Mouse (Mus musculus) hindbrain, postnatal 0 days (tissue): ENCODE data around the gene Ippk. TPM values are rescaled to one million over a fixed set of nuclear protein-coding genes. Genes with fewer than 3 reads are reported as not detected.

Experiments used
- ATAC-seq: fragments of 200-750 bp; cut with Nextera tagmentation; 2 replicates; pipeline ENCODE4 v1.8.0; 2017; ENCODE audit warnings: mild to moderate bottlenecking, moderate TSS enrichment, moderate library complexity
- DNase-seq: peaks from one replicate; pipeline ENCODE4 v3.0.0-alpha.2; 2015; ENCODE audit warnings: low spot score
- H3K27ac ChIP-seq: fragments of 300-500 bp; sonication (generic); 2 replicates; pipeline ENCODE4 v1.5.1; 2014; ENCODE audit warnings: mild to moderate bottlenecking
- H3K27me3 ChIP-seq: fragments of 300-500 bp; sonication (generic); 2 replicates; pipeline ENCODE4 v1.6.1; 2014; ENCODE audit warnings: low read length, mixed read lengths; ENCODE audit not compliant: insufficient read depth
- H3K36me3 ChIP-seq: fragments of 300-500 bp; sonication (generic); 2 replicates; pipeline ENCODE4 v1.6.1; 2014; ENCODE audit warnings: low read length, mixed read lengths; ENCODE audit not compliant: insufficient read depth
- H3K4me1 ChIP-seq: fragments of 300-500 bp; sonication (generic); 2 replicates; pipeline ENCODE4 v1.6.1; 2014; ENCODE audit warnings: antibody characterized with exemption, low read length, mixed read lengths; ENCODE audit not compliant: insufficient read depth
- H3K4me2 ChIP-seq: fragments of 300-500 bp; sonication (generic); 2 replicates; pipeline ENCODE4 v1.6.1; 2014; ENCODE audit warnings: low read depth, mild to moderate bottlenecking, low read length, moderate library complexity, mixed read lengths
- H3K4me3 ChIP-seq: fragments of 300-500 bp; sonication (generic); 2 replicates; pipeline ENCODE4 v1.5.1; 2014; ENCODE audit warnings: low read length
- H3K9ac ChIP-seq: fragments of 300-500 bp; sonication (generic); replicated peaks from 2 replicates; pipeline ENCODE4 v1.6.1; 2014; ENCODE audit warnings: mild to moderate bottlenecking, low read length, moderate library complexity, mixed read lengths
- H3K9me3 ChIP-seq: fragments of 300-500 bp; sonication (generic); 2 replicates; pipeline ENCODE4 v1.6.1; 2016; ENCODE audit warnings: low read length, mixed read lengths
- CTCF ChIP-seq: IDR thresholded peaks from 2 replicates; pipeline ENCODE4 v1.5.1; 2016; ENCODE audit warnings: antibody characterized with exemption, control low read depth, low read depth
- WGBS: fragments of 180-500 bp; shearing (Covaris S2); extraction: QIAGEN DNeasy Blood & Tissue Kit; methylation state at CpG from one replicate; pipeline ENCODE4 v1.1.7; 2014; 5-methylcytosine and 5-hydroxymethylcytosine counted together
- polyA plus RNA-seq: library from polyadenylated mRNA; unstranded; fragments of >200 nt; fragmentation: Nextera tagmentation; extraction: Ambion mirVana; gene quantifications from 2 replicates; pipeline ENCODE4 v1.2.1, GENCODE M21; 2015
- total RNA-seq: library from RNA; depleted of rRNA; stranded (reverse); fragments of >200 nt; gene quantifications from 2 replicates; pipeline ENCODE4 v1.2.3, GENCODE M21; 2014; rRNA removed

Ippk gene
- total and polyA plus RNA-seq, 2 experiments from 2014 or later = 10.2 to 11.9 TPM

DNA sequence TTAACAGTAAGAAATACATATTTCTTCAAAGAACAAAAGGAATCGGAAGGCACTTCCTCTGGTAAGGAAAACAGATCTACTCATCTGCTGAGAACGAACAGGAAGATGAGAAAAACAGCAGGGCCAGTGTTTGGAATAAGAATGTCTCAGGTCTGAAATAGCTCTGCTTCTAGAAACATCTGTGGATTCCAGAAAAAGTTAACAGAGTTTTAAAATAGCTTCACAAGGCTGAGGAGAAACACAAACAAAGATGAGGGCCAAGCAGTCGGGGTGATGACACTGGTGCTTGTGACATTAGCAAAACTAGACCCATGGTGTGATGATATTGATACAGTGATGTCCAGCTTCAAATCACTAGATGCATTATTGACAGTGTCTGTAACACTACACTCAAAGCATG is 86.1 kb downstream of the Ippk start:
- H3K4me1 ChIP-seq = no peaks in the 10 kb centered on the region
- no peak overlapping the region for H3K4me3 ChIP-seq
- H3K4me2 ChIP-seq = no peak overlapping the region
- TF ChIP-seq CTCF = no peak
- H3K9ac ChIP-seq = no peak overlapping the region
- 81% methylated on average over 3 of the region's 3 CpGs for WGBS
- no peaks in the 10 kb centered on the region for H3K27me3 ChIP-seq
- ATAC-seq (no peak), DNase-seq (no peak)
- no peaks in the 10 kb centered on the region for H3K36me3 ChIP-seq
- H3K27ac ChIP-seq = no peak overlapping the region
- H3K9me3 ChIP-seq = no peaks in the 10 kb centered on the region

Other genes with a start within 250 kb of the Ippk start
- 44.1 and 54.4 TPM in 2 replicates for gene Ninj1, start 233.8 kb upstream of the Ippk start, total RNA-seq
- 50.0 and 50.7 TPM in 2 replicates for gene Ninj1, start 233.8 kb upstream of the Ippk start, polyA plus RNA-seq
- gene Card19, start 205.2 kb upstream of the Ippk start, total RNA-seq = 18.4 and 34.8 TPM in 2 replicates
- 49.6 and 50.8 TPM in 2 replicates for gene Card19, start 205.2 kb upstream of the Ippk start, polyA plus RNA-seq
- gene Susd3, start 172.5 kb upstream of the Ippk start, total RNA-seq = 2.0 TPM in 1 of 2 replicates, not detected in the other
- 0.93 and 1.2 TPM in 2 replicates for gene Susd3, start 172.5 kb upstream of the Ippk start, polyA plus RNA-seq
- 6.3 and 8.4 TPM in 2 replicates for gene Fgd3, start 100.9 kb upstream of the Ippk start, total RNA-seq
- gene Fgd3, start 100.9 kb upstream of the Ippk start, polyA plus RNA-seq = 1.6 TPM in 2 replicates
- gene Bicd2, start 79.7 kb upstream of the Ippk start, total RNA-seq = 48.2 and 51.2 TPM in 2 replicates
- gene Bicd2, start 79.7 kb upstream of the Ippk start, polyA plus RNA-seq = 23.3 and 25.1 TPM in 2 replicates
- gene Tes3-ps, start 72.1 kb downstream of the Ippk start, total RNA-seq = 0.14 and 0.16 TPM in 2 replicates
- 0.51 and 0.64 TPM in 2 replicates for gene Tes3-ps, start 72.1 kb downstream of the Ippk start, polyA plus RNA-seq
- 2.6 and 4.6 TPM in 2 replicates for gene Ecm2, start 83.6 kb downstream of the Ippk start, total RNA-seq
- 2.9 and 3.0 TPM in 2 replicates for gene Ecm2, start 83.6 kb downstream of the Ippk start, polyA plus RNA-seq
- gene Aspn, start 123.2 kb downstream of the Ippk start, total RNA-seq = 0.21 and 0.40 TPM in 2 replicates
- gene Aspn, start 123.2 kb downstream of the Ippk start, polyA plus RNA-seq = 0.93 and 1.0 TPM in 2 replicates
- 1.4 and 1.5 TPM in 2 replicates for gene Omd, start 161.2 kb downstream of the Ippk start, total RNA-seq
- gene Omd, start 161.2 kb downstream of the Ippk start, polyA plus RNA-seq = 1.4 and 2.0 TPM in 2 replicates
- 6.9 and 9.4 TPM in 2 replicates for gene Ogn, start 186.8 kb downstream of the Ippk start, total RNA-seq
- 14.5 and 14.9 TPM in 2 replicates for gene Ogn, start 186.8 kb downstream of the Ippk start, polyA plus RNA-seq
- gene Cenpp, start 231.5 kb downstream of the Ippk start, total RNA-seq = 2.4 and 5.5 TPM in 2 replicates
- 9.7 and 10.2 TPM in 2 replicates for gene Cenpp, start 231.5 kb downstream of the Ippk start, polyA plus RNA-seq
- gene Nol8, start 231.8 kb downstream of the Ippk start, total RNA-seq = 5.4 and 5.7 TPM in 2 replicates
- 13.6 and 13.8 TPM in 2 replicates for gene Nol8, start 231.8 kb downstream of the Ippk start, polyA plus RNA-seq